Mouse (Mus musculus): ENCODE results near the gene Catsper4. TPM values are rescaled to one million over a fixed set of nuclear protein-coding genes. Genes with fewer than 3 reads are reported as not detected.

Catsper4 gene
- polyA plus RNA-seq, 1 experiment from 2014 or later, result not detected

GRCm38 (mm10) chr4:134164591-134164990 lies 62.6 kb downstream of the Catsper4 start:
- no peaks in the 10 kb centered on the region for H3K4me1 ChIP-seq
- no peak overlapping the region for H3K27ac ChIP-seq
- H3K36me3 ChIP-seq (ENCODE audit: poor library complexity, severe bottlenecking), result peaks cover 29% of the 10 kb centered on the region
- H3K9ac ChIP-seq, result no peak overlapping the region
- no peak overlapping the region for H3K4me3 ChIP-seq
- ATAC-seq, result no peak
- H3K9me3 ChIP-seq (replicated peaks), result no peaks in the 10 kb centered on the region
- 93% methylated on average over 6 of the region's 6 CpGs for WGBS
- no peaks in the 10 kb centered on the region for H3K27me3 ChIP-seq
- no peak overlapping the region for H3K4me2 ChIP-seq

Other genes starting within 250 kb of the Catsper4 start
- gene Dhdds, start 226.5 kb downstream of the Catsper4 start, polyA plus RNA-seq (2015; fragmentation: Nextera tagmentation; extraction: Ambion mirVana), result 47.1 and 47.6 TPM in 2 replicates
- gene Lin28a, start 208.5 kb downstream of the Catsper4 start, polyA plus RNA-seq (2015; fragmentation: Nextera tagmentation; extraction: Ambion mirVana), result 0.15 and 0.34 TPM in 2 replicates
- not detected in 2 replicates for gene Zfp683, start 173.5 kb downstream of the Catsper4 start, polyA plus RNA-seq (2015; fragmentation: Nextera tagmentation; extraction: Ambion mirVana)
- 0.47 and 0.53 TPM in 2 replicates for gene Crybg2, start 166.6 kb downstream of the Catsper4 start, polyA plus RNA-seq (2015; fragmentation: Nextera tagmentation; extraction: Ambion mirVana)
- gene Cd52, start 132.3 kb downstream of the Catsper4 start, polyA plus RNA-seq (2015; fragmentation: Nextera tagmentation; extraction: Ambion mirVana), result 2.2 and 2.6 TPM in 2 replicates
- 6.2 and 9.4 TPM in 2 replicates for gene Ubxn11, start 124.8 kb downstream of the Catsper4 start, polyA plus RNA-seq (2015; fragmentation: Nextera tagmentation; extraction: Ambion mirVana)
- gene Sh3bgrl3, start 98.6 kb downstream of the Catsper4 start, polyA plus RNA-seq (2015; fragmentation: Nextera tagmentation; extraction: Ambion mirVana), result 285 TPM in 2 replicates
- gene Cep85, start 40.3 kb downstream of the Catsper4 start, polyA plus RNA-seq (2015; fragmentation: Nextera tagmentation; extraction: Ambion mirVana), result 22.6 and 22.8 TPM in 2 replicates
- not detected in 2 replicates for gene Gm7534, start 24.4 kb downstream of the Catsper4 start, polyA plus RNA-seq (2015; fragmentation: Nextera tagmentation; extraction: Ambion mirVana)
- not detected in 2 replicates for gene Cnksr1, start 11.0 kb upstream of the Catsper4 start, polyA plus RNA-seq (2015; fragmentation: Nextera tagmentation; extraction: Ambion mirVana)
- 0.65 and 0.68 TPM in 2 replicates for gene E130218I03Rik, start 16.3 kb upstream of the Catsper4 start, polyA plus RNA-seq (2015; fragmentation: Nextera tagmentation; extraction: Ambion mirVana)
- 16.6 and 17.2 TPM in 2 replicates for gene Zfp593, start 18.2 kb upstream of the Catsper4 start, polyA plus RNA-seq (2015; fragmentation: Nextera tagmentation; extraction: Ambion mirVana)
- gene Gm30191, start 19.6 kb upstream of the Catsper4 start, polyA plus RNA-seq (2015; fragmentation: Nextera tagmentation; extraction: Ambion mirVana), result not detected in 2 replicates
- gene Grrp1, start 26.7 kb upstream of the Catsper4 start, polyA plus RNA-seq (2015; fragmentation: Nextera tagmentation; extraction: Ambion mirVana), result 4.7 and 5.1 TPM in 2 replicates
- 32.4 and 37.3 TPM in 2 replicates for gene Pdik1l, start 60.5 kb upstream of the Catsper4 start, polyA plus RNA-seq (2015; fragmentation: Nextera tagmentation; extraction: Ambion mirVana)
- gene Trim63, start 87.7 kb upstream of the Catsper4 start, polyA plus RNA-seq (2015; fragmentation: Nextera tagmentation; extraction: Ambion mirVana), result 0.16 TPM in 1 of 2 replicates, not detected in the other
- gene Slc30a2, start 115.8 kb upstream of the Catsper4 start, polyA plus RNA-seq (2015; fragmentation: Nextera tagmentation; extraction: Ambion mirVana), result not detected in 2 replicates
- gene Extl1, start 156.5 kb upstream of the Catsper4 start, polyA plus RNA-seq (2015; fragmentation: Nextera tagmentation; extraction: Ambion mirVana), result 0.12 and 0.37 TPM in 2 replicates
- 6.3 and 6.5 TPM in 2 replicates for gene Pafah2, start 168.9 kb upstream of the Catsper4 start, polyA plus RNA-seq (2015; fragmentation: Nextera tagmentation; extraction: Ambion mirVana)
- gene Stmn1, start 240.9 kb upstream of the Catsper4 start, polyA plus RNA-seq (2015; fragmentation: Nextera tagmentation; extraction: Ambion mirVana), result 6,579 and 6,954 TPM in 2 replicates